Mouse (Mus musculus) CD4-positive helper T cell, adult 2 months (primary cell): ENCODE results near the gene Stx5a.

ENCODE experiments used
- DNase-seq: peaks from one replicate; pipeline ENCODE4 v3.0.0-alpha.2; 2012; ENCODE audit warnings: low read depth, missing footprints, low spot score

Stx5a gene

DNA sequence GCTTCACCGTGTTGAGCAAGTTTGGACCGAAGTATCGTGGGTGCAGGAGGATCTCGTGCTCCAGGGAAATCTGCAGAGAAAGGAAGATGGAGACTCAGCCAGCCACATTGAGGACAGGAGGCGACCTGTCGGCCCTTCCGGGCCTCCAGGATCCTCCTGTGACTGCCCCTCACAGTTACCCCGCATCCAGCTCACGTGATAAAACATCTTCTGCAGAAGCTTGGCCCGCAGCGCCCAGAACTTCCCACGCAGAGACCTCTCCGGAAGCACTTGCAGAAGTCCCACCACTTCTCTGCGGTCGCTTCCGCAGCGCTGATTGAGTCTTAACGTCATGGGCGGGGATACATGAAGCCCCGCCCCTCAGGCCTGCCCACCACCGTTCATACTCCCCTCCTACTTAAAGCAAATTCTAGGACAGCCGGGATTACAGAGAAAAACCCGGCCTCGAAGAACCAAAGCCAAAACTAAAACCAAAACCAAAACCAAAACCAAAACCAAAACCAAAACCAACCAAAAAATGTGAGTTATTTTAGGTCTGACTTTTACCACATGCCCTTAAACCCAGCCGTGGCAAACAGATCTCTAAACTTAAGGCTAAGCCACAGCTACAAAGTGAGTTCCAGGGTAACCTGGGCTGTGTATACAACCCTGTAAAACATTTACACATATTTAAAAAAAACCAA lies 57.2 kb downstream of the Stx5a start, which contains the start of gene Polr2g:
Gene Polr2g (minus strand): TSS at position 314 of the 683 bp plus-strand sequence.
- DNase-seq: peak; percentile 95

- DNase-seq: peak; percentile 30
Measured at GRCm38 (mm10) chr19:8798947-8799315, 57.7 kb downstream of the Stx5a start.

DNA sequence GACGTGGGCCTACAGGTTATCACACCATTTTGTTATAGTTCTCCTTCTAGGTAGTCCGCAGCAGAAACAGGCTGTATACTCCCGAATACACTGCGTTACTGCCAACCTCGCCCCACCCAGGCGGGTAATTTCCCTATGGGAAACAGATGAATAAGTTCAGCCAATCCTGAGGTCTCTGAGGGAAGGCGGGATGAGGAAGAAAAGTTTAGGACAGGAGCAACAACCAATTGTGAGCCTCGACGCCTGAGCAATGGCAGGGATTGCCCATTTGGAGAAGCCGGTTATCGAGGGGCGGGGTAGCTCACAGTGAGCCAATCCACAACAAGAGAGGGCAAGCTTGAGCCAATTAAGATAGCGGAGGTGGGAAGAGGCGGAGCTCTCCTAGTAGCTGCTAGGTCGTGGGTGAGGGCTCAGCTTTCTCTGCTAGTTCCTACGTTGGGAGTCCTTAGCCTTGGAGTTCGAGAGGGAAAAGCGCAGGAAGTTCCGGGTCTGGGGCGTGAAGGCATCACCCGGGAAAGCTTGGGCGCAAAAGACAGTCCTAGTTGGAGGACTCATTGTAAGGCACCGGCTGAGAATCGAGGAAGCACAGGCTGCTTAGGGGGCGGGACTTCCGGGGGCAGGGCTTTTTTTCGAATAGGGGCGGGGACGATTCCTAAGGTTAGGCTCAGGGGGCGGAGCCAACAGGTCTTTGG lies 61.1 kb downstream of the Stx5a start, which contains the start of gene Zbtb3:
Gene Zbtb3 (plus strand): TSS at position 426 of the 692 bp plus-strand sequence.
- peak; percentile 97 for DNase-seq

DNA sequence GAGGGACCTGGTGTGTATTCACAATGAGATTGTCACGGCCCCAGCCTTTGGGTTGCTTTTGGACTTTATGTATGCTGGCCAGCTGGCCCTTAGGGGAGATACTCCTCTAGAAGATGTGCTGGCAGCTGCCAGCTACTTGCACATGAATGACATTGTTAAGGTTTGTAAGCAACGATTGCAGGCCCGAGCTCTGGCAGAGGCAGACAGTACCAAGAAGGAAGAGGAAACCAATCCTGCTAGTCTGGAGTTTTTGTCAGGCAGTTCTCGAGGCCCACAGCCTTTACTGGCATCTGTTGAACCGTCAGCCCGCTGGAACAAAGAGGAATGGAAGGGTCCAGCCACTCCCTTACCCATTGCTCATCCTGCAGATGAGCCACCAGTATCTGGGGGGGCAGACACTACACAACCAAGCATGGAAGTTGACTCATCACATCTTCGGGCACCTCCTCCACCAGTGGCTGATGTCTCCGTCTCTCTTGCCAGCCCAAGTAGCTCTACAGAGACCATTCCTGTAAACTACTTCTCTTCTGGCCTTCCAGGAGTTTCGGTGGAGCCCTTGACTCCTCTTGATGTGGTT lies 62.1 kb downstream of the Stx5a start:
- DNase-seq: no peak

DNA sequence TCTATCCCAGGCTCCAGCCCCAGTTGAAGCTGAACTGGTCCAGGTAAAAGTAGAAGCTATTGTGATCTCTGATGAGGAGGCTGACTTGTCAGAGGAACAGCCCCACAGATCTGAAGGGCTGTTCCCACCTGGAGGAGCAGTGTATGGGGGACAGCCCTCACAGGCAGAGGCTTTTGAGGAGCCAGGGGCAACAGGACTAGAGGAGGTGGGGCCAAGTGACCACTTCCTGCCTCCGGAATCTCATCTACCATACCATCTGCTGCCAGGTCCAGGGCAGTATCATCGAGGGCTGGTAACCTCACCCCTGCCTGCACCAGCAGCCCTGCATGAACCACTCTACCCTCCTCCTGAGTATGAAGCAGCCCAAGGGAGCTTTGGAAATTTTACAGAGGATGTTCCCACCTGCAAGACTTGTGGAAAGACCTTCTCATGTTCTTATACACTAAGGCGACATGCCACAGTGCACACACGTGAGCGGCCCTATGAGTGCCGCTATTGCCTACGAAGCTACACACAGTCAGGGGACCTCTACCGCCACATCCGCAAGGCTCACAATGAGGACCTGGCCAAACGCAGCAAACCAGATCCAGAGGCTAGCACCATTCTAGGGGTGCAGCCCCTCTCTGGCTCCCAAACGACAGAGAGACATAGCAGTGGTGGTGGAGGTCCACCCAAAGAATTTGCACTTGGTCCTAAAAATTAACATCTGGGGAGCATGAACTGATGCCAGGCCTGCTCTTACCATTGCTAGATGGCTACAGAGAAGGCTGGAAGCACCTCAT lies 62.9 kb downstream of the Stx5a start:
- DNase-seq: peak; percentile 11
